In genomic region chr7:29148771-29149170, GRCm38 (mm10) we compare ENCODE assay signal across 28 mouse cellular contexts. TPM values are rescaled to one million over a fixed set of nuclear protein-coding genes. Genes with fewer than 3 reads are reported as not detected.
A peak's percentile ranks its signal among the peaks of the same experiment; 100 is the strongest.
DNase-seq lines count a peak whose midpoint lies in the region; TF ChIP-seq lines count a peak whose summit lies in the region.
"Had no signal": no experiment of that assay in that cellular context is flagged by ENCODE, and none has a peak within 500 bp of the region (broad histone marks: within the 10 kb centered on the region; RNA-seq: fewer than 3 reads in every experiment).

No protein-coding gene starts in this region.

- no peak overlapping the region for H3K27ac ChIP-seq in kidney, adult 2 months (ENCODE audit: insufficient read depth, low read depth, low read length)
- H3K27ac ChIP-seq: embryonic facial prominence, embryonic 10.5 days; embryonic facial prominence, embryonic 13.5 days; forebrain, embryonic 12.5 days; forebrain, embryonic 15.5 days; heart, adult 2 months; heart, embryonic 10.5 days; hindbrain, embryonic 12.5 days had no signal

- no peaks in the 10 kb centered on the region for H3K36me3 ChIP-seq in kidney, adult 2 months (ENCODE audit: control insufficient read depth, insufficient read depth, low read length)
- H3K36me3 ChIP-seq: embryonic facial prominence, embryonic 10.5 days; embryonic facial prominence, embryonic 13.5 days; forebrain, embryonic 12.5 days; forebrain, embryonic 15.5 days; heart, embryonic 10.5 days; hindbrain, embryonic 12.5 days had no signal

- intact Hi-C loops in left cerebral cortex, postnatal 14 days (cut with DNase I), result no loop called here

- no peak for TF ChIP-seq POLR2A in kidney, adult 2 months (IDR thresholded peaks at IDR 0.05; ENCODE audit: low read depth, low read length)

- no peak for TF ChIP-seq CTCF in kidney, adult 2 months (conservative IDR thresholded peaks at IDR 0.05; ENCODE audit: insufficient read depth, insufficient read length, low read depth, low read length)

- peak; percentile 75 for DNase-seq in kidney, adult 2 months
- no peak for DNase-seq in kidney, postnatal 10 days
- DNase-seq in kidney, adult 8-10 months, result peak; percentile 47 to 61
- peak; percentile 65 for DNase-seq in kidney, adult 9 months
- DNase-seq in kidney, postnatal 14 days, result peak; percentile 30
- no peak for DNase-seq in right cerebral cortex, adult 18-20 months
- DNase-seq in left cerebral cortex, postnatal 14 days (ENCODE audit: low spot score in 2 of 2), result no peak
- no peak for DNase-seq in cerebellum, postnatal 25 days
- DNase-seq: adrenal gland, adult 2 months; adrenal gland, postnatal 14 days; cerebellum, adult 11 months; cerebellum, adult 2 months; cerebellum, adult 9-11 months; cerebellum, postnatal 36 days; embryo, embryonic 11 days; gastrocnemius, postnatal 10 days; gastrocnemius, postnatal 36 days; heart, adult 2 months had no signal

- 61% methylated on average over 15 of the region's 15 CpGs for WGBS in kidney, adult 2 months

- no peaks in the 10 kb centered on the region for H3K4me1 ChIP-seq in kidney, adult 2 months (ENCODE audit: control insufficient read depth, insufficient read depth, low read length)
- H3K4me1 ChIP-seq: embryonic facial prominence, embryonic 13.5 days; forebrain, embryonic 12.5 days; forebrain, embryonic 15.5 days; heart, embryonic 10.5 days; hindbrain, embryonic 12.5 days had no signal

- H3K4me3 ChIP-seq in kidney, adult 2 months (ENCODE audit: insufficient read depth, low read depth, low read length), result no peak overlapping the region
- H3K4me3 ChIP-seq: embryonic facial prominence, embryonic 10.5 days; embryonic facial prominence, embryonic 13.5 days; erythroblast, embryonic 14.5 days; forebrain, embryonic 12.5 days; forebrain, embryonic 15.5 days; heart, adult 2 months; heart, embryonic 10.5 days; hindbrain, embryonic 12.5 days had no signal

- H3K27me3 ChIP-seq in kidney, adult 2 months (replicated peaks; ENCODE audit: control insufficient read depth, insufficient read depth, low read length), result no peaks in the 10 kb centered on the region
- H3K27me3 ChIP-seq: embryonic facial prominence, embryonic 13.5 days; forebrain, embryonic 15.5 days; hindbrain, embryonic 12.5 days had no signal

RNA-seq across cellular contexts. Expression of gene Fam98c, which starts 7.3 kb away (rescaled TPM):
- polyA plus RNA-seq in kidney, adult 2 months (2012; rRNA removed), result 31.4 and 35.8 TPM in 2 replicates
- total RNA-seq in left cerebral cortex, postnatal 14 days (2021), result 10 to 100 TPM; 32.7 to 37.5 TPM

RNA-seq across cellular contexts. Expression of gene Rasgrp4, which starts 14.1 kb away (rescaled TPM):
- polyA plus RNA-seq in kidney, adult 2 months (2012; rRNA removed), result 1.9 and 2.7 TPM in 2 replicates
- 1 to 10 TPM; 1.8 to 2.2 TPM for total RNA-seq in left cerebral cortex, postnatal 14 days (2021)

RNA-seq across cellular contexts. Expression of gene Ggn, which starts 21.2 kb away (rescaled TPM):
- 0.38 and 0.94 TPM in 2 replicates for polyA plus RNA-seq in kidney, adult 2 months (2012; rRNA removed)
- total RNA-seq in left cerebral cortex, postnatal 14 days (2021), result 1 to 10 TPM in 1 of 2 experiments, under 1 TPM in 1; 0.92 to 1.2 TPM
- polyA plus RNA-seq: CD4-positive, CD25-positive, alpha-beta regulatory T cell, adult 4 months had no signal

RNA-seq across cellular contexts. Expression of gene Spred3, which starts 21.4 kb away (rescaled TPM):
- 1.8 and 2.6 TPM in 2 replicates for polyA plus RNA-seq in kidney, adult 2 months (2012; rRNA removed)
- total RNA-seq in left cerebral cortex, postnatal 14 days (2021), result 10 to 100 TPM; 45.7 to 48.0 TPM

RNA-seq across cellular contexts. Expression of gene Ryr1, which starts 23.8 kb away (rescaled TPM):
- polyA plus RNA-seq in kidney, adult 2 months (2012; rRNA removed), result 0.01 and 3.0 TPM in 2 replicates
- 1 to 10 TPM; 6.1 to 8.2 TPM for total RNA-seq in left cerebral cortex, postnatal 14 days (2021)
- total RNA-seq: granulocyte monocyte progenitor cell, adult 5-6 weeks; heart, postnatal 25 days had no signal
- polyA plus RNA-seq: adrenal gland, adult 2 months had no signal

Comparison
In these comparisons a context has a peak if more than half of its experiments do, and no peak if none do; other contexts are left out.
1. DNase-seq: peak in kidney, adult 2 months (single experiment), kidney, adult 8-10 months (2 of 2), kidney, adult 9 months (single experiment) and kidney, postnatal 14 days (single experiment); none in kidney, postnatal 10 days (single experiment), right cerebral cortex, adult 18-20 months (single experiment), left cerebral cortex, postnatal 14 days (0 of 2) and cerebellum, postnatal 25 days (0 of 2).